Mouse (Mus musculus) heart, embryonic 11.5 days (tissue): ENCODE results near the gene Vps29. TPM values are rescaled to one million over a fixed set of nuclear protein-coding genes. Genes with fewer than 3 reads are reported as not detected.
A peak's percentile ranks its signal among the peaks of the same experiment; 100 is the strongest.

Experiments
- ATAC-seq: fragments of 200-750 bp; cut with Nextera tagmentation; replicated peaks from 2 replicates; pipeline ENCODE4 v1.8.0; 2017; ENCODE audit warnings: moderate library complexity; ENCODE audit not compliant: insufficient number of reproducible peaks, low FRiP score, low TSS enrichment
- H3K27ac ChIP-seq: fragments of 300-500 bp; sonication (generic); 2 replicates; pipeline ENCODE4 v1.5.1; 2014; ENCODE audit warnings: mild to moderate bottlenecking, low read depth, low read length
- H3K27me3 ChIP-seq: fragments of 300-500 bp; sonication (generic); 2 replicates; pipeline ENCODE4 v1.6.1; 2014; ENCODE audit warnings: mild to moderate bottlenecking, low read length, mixed read lengths; ENCODE audit not compliant: control insufficient read depth, insufficient read depth
- H3K36me3 ChIP-seq: fragments of 300-500 bp; sonication (generic); 2 replicates; pipeline ENCODE4 v1.6.1; 2014; ENCODE audit warnings: mild to moderate bottlenecking, low read length, moderate library complexity, mixed read lengths; ENCODE audit not compliant: control insufficient read depth, insufficient read depth
- H3K4me1 ChIP-seq: fragments of 300-500 bp; sonication (generic); 2 replicates; pipeline ENCODE4 v1.6.1; 2014; ENCODE audit warnings: low read length; ENCODE audit not compliant: control insufficient read depth, insufficient read depth
- H3K4me2 ChIP-seq: fragments of 300-500 bp; sonication (generic); 2 replicates; pipeline ENCODE4 v1.6.1; 2014; ENCODE audit warnings: mild to moderate bottlenecking, moderate library complexity
- H3K4me3 ChIP-seq: fragments of 300-500 bp; sonication (generic); 2 replicates; pipeline ENCODE4 v1.5.1; 2014; ENCODE audit warnings: low read depth, low read length
- H3K9ac ChIP-seq: fragments of 300-500 bp; sonication (generic); 2 replicates; pipeline ENCODE4 v1.6.1; 2014; ENCODE audit warnings: mild to moderate bottlenecking, low read depth, low read length, moderate library complexity
- H3K9me3 ChIP-seq: fragments of 300-500 bp; sonication (generic); replicated peaks from 2 replicates; pipeline ENCODE4 v1.6.1; 2016; ENCODE audit warnings: low read length; ENCODE audit not compliant: control insufficient read depth
- WGBS: fragments of 180-500 bp; shearing (Covaris S2); extraction: QIAGEN DNeasy Blood & Tissue Kit; methylation state at CpG from one replicate; pipeline ENCODE4 v1.1.7; 2014; ENCODE audit not compliant: insufficient replicate concordance; 5-methylcytosine and 5-hydroxymethylcytosine counted together
- polyA plus RNA-seq: library from polyadenylated mRNA; unstranded; fragments of >200 nt; fragmentation: Nextera tagmentation; extraction: Ambion mirVana; gene quantifications from 2 replicates; pipeline ENCODE4 v1.2.1, GENCODE M21; 2014

The Vps29 gene
- 241 and 245 TPM in 2 replicates for polyA plus RNA-seq

DNA sequence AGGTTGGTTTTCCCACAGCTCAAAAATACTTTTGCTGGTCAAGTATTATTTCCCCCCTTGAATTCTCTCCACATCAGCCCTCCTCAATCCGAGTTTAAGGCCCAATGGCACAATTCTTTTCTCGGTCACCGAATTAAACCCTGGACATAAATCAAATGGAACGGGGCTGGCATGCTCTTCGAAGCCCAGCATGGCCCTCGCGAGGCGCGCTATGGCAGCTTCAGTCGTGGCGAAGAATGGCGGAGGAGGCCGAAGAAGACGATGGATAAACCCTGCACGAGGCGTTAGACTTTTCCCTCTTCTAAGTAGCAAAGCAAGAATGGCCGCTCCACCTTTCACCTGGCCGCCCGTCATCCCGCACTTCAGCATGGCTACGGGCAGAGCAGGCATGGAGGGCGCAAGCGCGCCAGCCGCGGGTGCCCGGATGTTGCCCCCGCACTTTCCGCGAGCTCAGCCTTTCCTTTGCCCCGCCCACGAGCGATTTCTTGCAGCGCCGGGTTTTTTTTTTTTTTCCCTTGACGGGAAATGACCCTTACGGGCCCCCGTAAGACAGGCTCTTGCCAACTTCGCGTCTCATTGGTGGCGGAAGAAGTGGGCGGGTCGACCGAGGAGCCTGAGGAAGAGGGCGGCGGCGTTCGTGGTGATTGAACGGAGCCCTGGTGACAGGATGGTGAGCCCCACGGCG lies at the start of gene Vps29, which contains the start of gene Rad9b:
TSS of gene Vps29 (plus strand) at position 563 of the 685 bp plus-strand sequence.
TSS of gene Rad9b (minus strand) at position 427 of the 685 bp plus-strand sequence.
- peak within 1 kb of the TSS; percentile 82 for H3K27ac ChIP-seq
- peak within 1 kb of the TSS; percentile 94 for H3K4me3 ChIP-seq
- no peaks in the 10 kb centered on the region for H3K27me3 ChIP-seq
- H3K9me3 ChIP-seq: no peaks in the 10 kb centered on the region
- H3K9ac ChIP-seq: peak within 1 kb of the TSS; percentile 93
- 3% methylated on average over 51 of the region's 51 CpGs for WGBS
- peak; percentile 89 for ATAC-seq
- no peaks in the 10 kb centered on the region; the same call in 1 of the 2 replicates for H3K4me1 ChIP-seq
- H3K4me2 ChIP-seq: peak within 1 kb of the TSS; percentile 84
- H3K36me3 ChIP-seq: no peaks in the 10 kb centered on the region

DNA sequence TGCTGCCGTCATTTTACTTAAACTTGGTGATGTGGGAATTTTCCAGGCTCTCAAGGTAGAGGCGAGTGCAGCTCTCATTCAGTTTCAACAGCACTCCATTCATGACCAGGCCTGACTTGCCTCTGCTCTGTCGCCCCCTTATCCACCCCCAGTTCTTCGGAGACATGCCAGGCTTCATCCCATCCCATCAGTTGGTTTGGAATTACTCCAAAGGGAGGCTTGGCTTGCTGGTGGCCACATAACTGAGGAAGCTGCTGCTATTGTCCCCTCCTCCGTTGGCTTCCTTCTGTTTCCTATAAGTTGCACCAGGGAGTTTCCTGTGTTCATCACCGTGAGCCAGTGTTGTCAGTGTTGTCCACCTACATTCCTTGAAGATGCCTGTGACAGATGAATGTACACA lies 49.6 kb upstream of the Vps29 start:
- Histone ChIP-seq H3K9me3 (no peaks in the 10 kb centered on the region), H3K4me1 (peaks cover 19% of the 10 kb centered on the region), H3K27me3 (no peaks in the 10 kb centered on the region), H3K27ac (no peak overlapping the region), H3K9ac (no peak overlapping the region), H3K4me2 (no peak overlapping the region), H3K4me3 (no peak overlapping the region), H3K36me3 (peaks cover 3% of the 10 kb centered on the region; the same call in 1 of the 2 replicates)
- WGBS: 83% methylated on average over 6 of the region's 6 CpGs
- ATAC-seq: no peak

DNA sequence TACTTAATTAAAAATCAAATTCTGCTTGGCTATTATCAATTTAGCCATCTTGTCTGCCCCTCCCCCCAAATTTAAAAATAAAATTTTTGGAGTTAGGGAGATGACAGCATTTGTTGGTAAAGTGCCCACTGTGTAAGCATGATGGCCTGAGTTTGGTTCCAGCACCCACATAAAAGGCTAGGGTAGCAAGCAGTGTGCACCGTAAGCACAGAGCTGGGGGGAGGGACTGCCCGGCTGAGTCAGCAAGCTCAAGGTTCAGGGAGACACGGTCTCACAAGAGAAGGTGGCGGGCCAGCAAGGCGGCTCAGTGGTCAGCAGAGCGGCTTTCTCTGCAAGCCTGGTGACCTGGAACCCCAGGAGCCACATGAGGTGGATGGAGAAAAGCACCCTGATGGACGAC lies 48.7 kb upstream of the Vps29 start:
- Histone ChIP-seq H3K27ac (no peak overlapping the region), H3K4me1 (peaks cover 19% of the 10 kb centered on the region), H3K36me3 (peaks cover 4% of the 10 kb centered on the region; the same call in 1 of the 2 replicates), H3K4me3 (no peak overlapping the region), H3K4me2 (no peak overlapping the region), H3K9me3 (no peaks in the 10 kb centered on the region), H3K27me3 (no peaks in the 10 kb centered on the region), H3K9ac (no peak overlapping the region)
- no peak for ATAC-seq
- 92% methylated on average over 7 of the region's 7 CpGs for WGBS

- Histone ChIP-seq H3K27ac (no peak overlapping the region), H3K4me3 (no peak overlapping the region), H3K36me3 (peaks cover 4% of the 10 kb centered on the region; the same call in 1 of the 2 replicates), H3K27me3 (no peaks in the 10 kb centered on the region), H3K4me2 (no peak overlapping the region), H3K9me3 (no peaks in the 10 kb centered on the region), H3K9ac (no peak overlapping the region), H3K4me1 (peaks cover 19% of the 10 kb centered on the region)
- WGBS: 89% methylated on average over 3 of the region's 3 CpGs
- ATAC-seq: no peak
These were observed 47.6 kb upstream of the Vps29 start for GRCm38 (mm10) chr5:122306536-122306935.

GRCm38 (mm10) chr5:122310699-122311098 lies 43.5 kb upstream of the Vps29 start:
- peaks cover 11% of the 10 kb centered on the region for H3K4me1 ChIP-seq
- whole genome bisulfite sequencing: 74% methylated on average over 8 of the region's 8 CpGs
- peaks cover 9% of the 10 kb centered on the region; the same call in 1 of the 2 replicates for H3K36me3 ChIP-seq
- H3K27ac ChIP-seq: no peak overlapping the region
- no peak overlapping the region for H3K4me2 ChIP-seq
- no peak overlapping the region for H3K4me3 ChIP-seq
- H3K27me3 ChIP-seq: no peaks in the 10 kb centered on the region
- H3K9me3 ChIP-seq: no peaks in the 10 kb centered on the region
- no peak overlapping the region for H3K9ac ChIP-seq
- ATAC-seq: no peak

DNA sequence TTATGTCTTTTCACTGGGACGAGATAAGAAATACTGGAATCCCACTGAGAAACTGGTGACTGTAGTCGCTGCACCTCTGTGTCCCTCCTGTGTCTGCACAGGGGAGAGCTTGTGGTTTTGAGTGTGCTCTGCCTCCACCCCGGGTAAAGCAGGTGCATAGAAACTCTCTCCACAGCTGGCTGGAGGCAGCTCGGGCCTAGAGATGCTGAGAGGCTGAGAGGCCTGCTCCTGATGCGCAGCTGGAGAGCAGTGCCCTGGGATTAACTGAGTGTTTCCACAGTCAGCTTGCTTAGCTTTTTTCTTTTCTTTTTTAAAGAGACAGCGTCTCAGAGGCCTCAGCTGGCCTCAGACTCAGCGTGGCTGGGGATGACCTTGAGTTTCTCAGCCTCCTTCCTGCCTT lies 42.5 kb upstream of the Vps29 start:
- no peak overlapping the region for H3K4me3 ChIP-seq
- no peak overlapping the region for H3K27ac ChIP-seq
- no peak overlapping the region for H3K9ac ChIP-seq
- H3K4me1 ChIP-seq: peaks cover 11% of the 10 kb centered on the region
- no peaks in the 10 kb centered on the region for H3K9me3 ChIP-seq
- WGBS: 68% methylated on average over 7 of the region's 7 CpGs
- ATAC-seq: no peak
- H3K27me3 ChIP-seq: no peaks in the 10 kb centered on the region
- no peak overlapping the region for H3K4me2 ChIP-seq
- peaks cover 9% of the 10 kb centered on the region; the same call in 1 of the 2 replicates for H3K36me3 ChIP-seq

GRCm38 (mm10) chr5:122312346-122312745 lies 41.8 kb upstream of the Vps29 start:
- H3K36me3 ChIP-seq: peaks cover 9% of the 10 kb centered on the region; the same call in 1 of the 2 replicates
- H3K27ac ChIP-seq: no peak overlapping the region
- no peak overlapping the region for H3K4me3 ChIP-seq
- H3K27me3 ChIP-seq: no peaks in the 10 kb centered on the region
- WGBS: 84% methylated on average over 4 of the region's 4 CpGs
- no peaks in the 10 kb centered on the region for H3K9me3 ChIP-seq
- H3K9ac ChIP-seq: no peak overlapping the region
- ATAC-seq: no peak
- no peak overlapping the region for H3K4me2 ChIP-seq
- peaks cover 11% of the 10 kb centered on the region for H3K4me1 ChIP-seq

GRCm38 (mm10) chr5:122312942-122313684 lies 41.1 kb upstream of the Vps29 start:
- H3K27ac ChIP-seq: no peak overlapping the region
- no peaks in the 10 kb centered on the region for H3K27me3 ChIP-seq
- no peak overlapping the region for H3K4me2 ChIP-seq
- no peak overlapping the region; the same call in 1 of the 2 replicates for H3K9ac ChIP-seq
- H3K4me3 ChIP-seq: no peak overlapping the region
- 91% methylated on average over 17 of the region's 17 CpGs for WGBS
- no peaks in the 10 kb centered on the region for H3K9me3 ChIP-seq
- peaks cover 9% of the 10 kb centered on the region; the same call in 1 of the 2 replicates for H3K36me3 ChIP-seq
- no peak for ATAC-seq
- H3K4me1 ChIP-seq: peaks cover 11% of the 10 kb centered on the region
